Mouse (Mus musculus): Measurements from ENCODE around the gene Gm10638.

DNA sequence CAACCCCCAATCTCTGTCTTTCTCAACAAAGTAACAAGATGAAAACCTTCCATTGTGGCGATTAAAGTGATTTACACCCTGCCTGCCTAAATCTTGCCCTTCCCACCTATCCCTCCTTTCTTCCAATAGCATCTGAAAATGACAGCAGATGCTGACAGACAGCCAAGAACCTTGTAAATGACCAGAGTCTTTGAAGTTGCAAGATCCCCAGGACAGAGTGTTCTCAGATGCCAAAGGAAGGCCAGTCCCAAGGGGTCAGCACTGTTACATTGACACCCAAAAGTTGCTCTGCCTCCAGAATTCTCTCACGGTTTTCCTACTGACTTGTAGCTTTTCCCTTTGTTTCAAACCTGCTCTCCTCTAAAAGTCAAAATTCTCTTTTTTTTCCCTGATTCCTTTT lies 4.3 kb downstream of the Gm10638 start:
- TF ChIP-seq CTCF (IDR thresholded peaks at IDR 0.05; ENCODE audit: control insufficient read depth, insufficient read depth, insufficient read length): no peak
- TF ChIP-seq USF1 (IDR thresholded peaks at IDR 0.05; ENCODE audit: low read depth): no peak
- no peak for TF ChIP-seq FOSL1 (IDR thresholded peaks at IDR 0.05; ENCODE audit: insufficient read depth, low read length, poor library complexity, severe bottlenecking)
- no peak for TF ChIP-seq MYOD1 (IDR thresholded peaks at IDR 0.05; ENCODE audit: control insufficient read depth, insufficient read length, low read depth)
- no peak for TF ChIP-seq MAX (IDR thresholded peaks at IDR 0.05)
- TF ChIP-seq MYOG (IDR thresholded peaks at IDR 0.05; ENCODE audit: control insufficient read depth, extremely low read depth, insufficient read length): no peak
